Mouse (Mus musculus) hindbrain, postnatal 0 days (tissue): ENCODE measurements around the gene Aff4. TPM values are rescaled to one million over a fixed set of nuclear protein-coding genes. Genes with fewer than 3 reads are reported as not detected.

Source experiments
- ATAC-seq: fragments of 200-750 bp; cut with Nextera tagmentation; 2 replicates; pipeline ENCODE4 v1.8.0; 2017; ENCODE audit warnings: mild to moderate bottlenecking, moderate TSS enrichment, moderate library complexity
- DNase-seq: peaks from one replicate; pipeline ENCODE4 v3.0.0-alpha.2; 2015; ENCODE audit warnings: low spot score
- H3K27ac ChIP-seq: fragments of 300-500 bp; sonication (generic); 2 replicates; pipeline ENCODE4 v1.5.1; 2014; ENCODE audit warnings: mild to moderate bottlenecking
- H3K27me3 ChIP-seq: fragments of 300-500 bp; sonication (generic); 2 replicates; pipeline ENCODE4 v1.6.1; 2014; ENCODE audit warnings: low read length, mixed read lengths; ENCODE audit not compliant: insufficient read depth
- H3K36me3 ChIP-seq: fragments of 300-500 bp; sonication (generic); 2 replicates; pipeline ENCODE4 v1.6.1; 2014; ENCODE audit warnings: low read length, mixed read lengths; ENCODE audit not compliant: insufficient read depth
- H3K4me1 ChIP-seq: fragments of 300-500 bp; sonication (generic); 2 replicates; pipeline ENCODE4 v1.6.1; 2014; ENCODE audit warnings: antibody characterized with exemption, low read length, mixed read lengths; ENCODE audit not compliant: insufficient read depth
- H3K4me2 ChIP-seq: fragments of 300-500 bp; sonication (generic); 2 replicates; pipeline ENCODE4 v1.6.1; 2014; ENCODE audit warnings: low read depth, mild to moderate bottlenecking, low read length, moderate library complexity, mixed read lengths
- H3K4me3 ChIP-seq: fragments of 300-500 bp; sonication (generic); 2 replicates; pipeline ENCODE4 v1.5.1; 2014; ENCODE audit warnings: low read length
- H3K9ac ChIP-seq: fragments of 300-500 bp; sonication (generic); replicated peaks from 2 replicates; pipeline ENCODE4 v1.6.1; 2014; ENCODE audit warnings: mild to moderate bottlenecking, low read length, moderate library complexity, mixed read lengths
- H3K9me3 ChIP-seq: fragments of 300-500 bp; sonication (generic); 2 replicates; pipeline ENCODE4 v1.6.1; 2016; ENCODE audit warnings: low read length, mixed read lengths
- CTCF ChIP-seq: IDR thresholded peaks from 2 replicates; pipeline ENCODE4 v1.5.1; 2016; ENCODE audit warnings: antibody characterized with exemption, control low read depth, low read depth
- WGBS: fragments of 180-500 bp; shearing (Covaris S2); extraction: QIAGEN DNeasy Blood & Tissue Kit; methylation state at CpG from one replicate; pipeline ENCODE4 v1.1.7; 2014; 5-methylcytosine and 5-hydroxymethylcytosine counted together
- microRNA-seq, 2 experiments: library from miRNA; unstranded; fragments of <30 nt; microRNA quantifications; one replicate each; pipeline ENCODE4; 2016
- polyA plus RNA-seq: library from polyadenylated mRNA; unstranded; fragments of >200 nt; fragmentation: Nextera tagmentation; extraction: Ambion mirVana; gene quantifications from 2 replicates; pipeline ENCODE4 v1.2.1, GENCODE M21; 2015
- total RNA-seq: library from RNA; depleted of rRNA; stranded (reverse); fragments of >200 nt; gene quantifications from 2 replicates; pipeline ENCODE4 v1.2.3, GENCODE M21; 2014; rRNA removed

Gene Aff4
- total and polyA plus RNA-seq, 2 experiments from 2014 or later: 91.0 to 111 TPM

DNA sequence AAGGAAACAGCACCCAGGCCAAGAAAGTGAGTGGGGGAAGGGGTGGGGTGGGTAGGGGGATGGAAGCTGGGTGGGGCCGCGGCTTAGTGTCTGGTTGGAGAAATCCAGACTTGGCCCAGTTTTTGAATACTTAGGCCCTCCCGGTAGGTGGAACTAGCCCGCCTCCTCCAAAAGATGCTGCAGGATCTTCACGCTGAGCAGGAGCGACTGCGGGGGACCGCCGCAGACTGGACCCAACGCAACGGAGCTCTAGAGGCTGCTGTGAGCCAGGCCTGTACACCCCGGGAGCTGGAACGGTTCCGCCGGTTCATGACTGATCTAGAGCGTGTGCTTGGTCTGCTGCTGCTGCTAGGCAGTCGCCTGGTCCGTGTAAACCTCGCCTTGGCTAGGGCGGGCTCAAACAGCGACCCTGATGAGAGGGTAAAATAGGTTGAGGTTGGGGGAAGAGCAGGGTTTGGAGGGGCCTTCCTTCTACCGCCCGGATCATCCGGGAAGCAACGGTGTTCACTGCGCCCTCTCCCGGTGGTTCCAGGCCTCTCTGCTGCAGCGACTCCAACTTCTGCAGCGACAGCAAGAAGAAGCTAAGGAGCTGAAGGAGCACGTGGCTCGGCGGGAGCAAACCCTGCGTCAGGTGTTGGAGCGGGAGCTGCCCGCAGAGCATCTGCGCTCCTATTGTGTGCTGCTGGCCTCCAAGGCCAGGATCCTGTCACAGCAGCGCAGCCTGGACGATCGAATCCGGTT, 115.8 kb downstream of the Aff4 start:
- no peak overlapping the region for H3K27ac ChIP-seq
- H3K4me1 ChIP-seq: peaks cover 8% of the 10 kb centered on the region
- peak; percentile 91 for DNase-seq
- H3K36me3 ChIP-seq: no peaks in the 10 kb centered on the region
- peak overlapping the region; percentile 50 for H3K9ac ChIP-seq
- peaks cover 28% of the 10 kb centered on the region for H3K27me3 ChIP-seq
- no peaks in the 10 kb centered on the region for H3K9me3 ChIP-seq
- 6% methylated on average over 40 of the region's 40 CpGs for WGBS
- peak overlapping the region; percentile 36 for H3K4me3 ChIP-seq
- H3K4me2 ChIP-seq: peak overlapping the region; percentile 61
- ATAC-seq: peak; percentile 67
- TF ChIP-seq CTCF: peak; percentile 91

DNA sequence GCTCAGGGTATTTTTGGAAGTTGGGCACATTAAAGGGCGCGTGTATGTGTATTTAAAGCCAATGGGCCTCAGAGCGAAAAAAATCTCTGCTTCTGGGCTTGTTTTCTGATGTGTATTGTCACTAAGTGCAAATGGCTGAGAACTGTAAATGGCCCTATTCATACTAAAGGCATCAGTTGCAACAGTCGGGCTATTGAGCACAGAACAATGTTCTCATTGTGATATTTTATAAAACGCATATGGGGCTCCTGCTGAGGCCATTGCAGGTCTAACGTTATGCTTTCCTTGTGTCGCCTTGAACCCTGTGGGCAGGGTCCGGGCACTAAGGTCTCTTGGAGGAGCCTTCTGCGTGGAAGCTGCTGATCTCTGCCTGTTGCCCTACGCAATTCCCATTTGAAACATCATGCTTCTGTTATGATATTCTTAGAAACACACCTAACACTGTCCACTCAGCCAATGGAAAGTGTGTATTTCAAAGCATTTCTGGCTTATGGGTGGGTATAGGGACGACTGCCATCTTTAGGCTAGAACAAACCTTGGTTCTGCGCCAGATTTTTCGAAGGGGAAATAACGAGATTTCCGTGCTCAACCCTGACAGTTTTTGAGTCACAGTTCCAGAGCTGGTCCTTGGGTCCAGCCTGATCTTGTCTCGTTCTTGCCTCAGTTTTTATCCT, 118.8 kb downstream of the Aff4 start:
- no peak for TF ChIP-seq CTCF
- Histone ChIP-seq H3K9me3 (no peaks in the 10 kb centered on the region), H3K4me3 (no peak overlapping the region; the same call in 1 of the 2 replicates), H3K4me2 (peak overlapping the region; percentile 60; the same call in 1 of the 2 replicates), H3K27ac (peak overlapping the region; percentile 3; the same call in 1 of the 2 replicates), H3K9ac (no peak overlapping the region), H3K4me1 (peaks cover 8% of the 10 kb centered on the region), H3K36me3 (no peaks in the 10 kb centered on the region), H3K27me3 (peaks cover 13% of the 10 kb centered on the region)
- DNase-seq: no peak
- WGBS: 22% methylated on average over 16 of the region's 16 CpGs
- ATAC-seq: no peak

DNA sequence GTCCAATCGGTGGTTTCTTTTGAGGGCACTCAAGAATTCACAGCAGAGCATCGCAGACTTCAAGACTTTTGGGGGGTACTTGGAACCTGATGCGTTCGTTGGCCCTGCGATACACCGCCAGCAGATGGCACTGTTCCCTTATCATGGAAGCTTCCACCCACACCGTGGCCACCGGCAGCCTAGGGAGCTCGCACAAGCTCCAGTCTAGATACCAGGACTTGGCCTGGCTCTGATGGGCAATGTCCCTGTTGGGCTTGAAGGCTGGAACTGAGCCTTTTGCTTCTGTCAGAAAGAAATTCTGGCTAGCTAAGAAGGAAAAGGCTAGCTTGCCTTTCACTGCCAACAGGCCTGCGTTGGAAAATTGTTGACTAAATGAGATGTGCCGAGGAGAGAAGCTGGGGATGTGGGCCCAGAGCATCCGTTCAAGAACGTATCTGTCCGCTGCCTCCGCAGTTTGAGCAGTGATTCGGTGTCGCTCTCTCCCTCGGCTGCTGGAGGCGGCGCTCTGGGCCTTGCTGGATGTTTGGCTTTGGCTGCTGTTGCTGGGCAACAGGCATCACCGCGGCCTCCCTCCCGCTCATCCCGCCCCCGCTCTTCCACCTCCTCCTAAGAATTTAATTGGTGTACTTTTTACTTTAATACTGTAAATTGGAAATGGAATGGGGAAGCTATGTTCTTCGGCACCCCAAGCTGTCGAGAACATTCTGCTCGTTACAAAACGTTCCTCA, 119.5 kb downstream of the Aff4 start, which contains the start of gene Gm9837:
TSS of gene Gm9837 (minus strand) at position 512 of the 728 bp plus-strand sequence.
- H3K27me3 ChIP-seq: peaks cover 6% of the 10 kb centered on the region; the same call in 1 of the 2 replicates
- peak; percentile 95 for DNase-seq
- 2% methylated on average over 29 of the region's 29 CpGs for WGBS
- H3K27ac ChIP-seq: peak within 1 kb of the TSS; percentile 76
- no peaks in the 10 kb centered on the region for H3K9me3 ChIP-seq
- H3K4me3 ChIP-seq: peak within 1 kb of the TSS; percentile 28
- peaks cover 8% of the 10 kb centered on the region for H3K4me1 ChIP-seq
- peak within 1 kb of the TSS; percentile 33 for H3K9ac ChIP-seq
- TF ChIP-seq CTCF: peak; percentile 92
- ATAC-seq: peak; percentile 85
- H3K36me3 ChIP-seq: no peaks in the 10 kb centered on the region
- peak within 1 kb of the TSS; percentile 60 for H3K4me2 ChIP-seq

Small RNA genes within 50 kb of the gene (microRNA-seq; reads per million reads assigned to microRNA genes)
- gene Mir6920: 0 to 0.35 reads per million in 2 experiments

Other genes with a start within 250 kb of the Aff4 start
- 79.4 and 92.9 TPM in 2 replicates for gene Hspa4, start 50.4 kb upstream of the Aff4 start, total RNA-seq
- gene Hspa4, start 50.4 kb upstream of the Aff4 start, polyA plus RNA-seq: 50.8 and 54.2 TPM in 2 replicates
- 0.89 TPM in 1 of 2 replicates, not detected in the other for gene Zcchc10, start 26.2 kb upstream of the Aff4 start, total RNA-seq
- 13.6 and 14.9 TPM in 2 replicates for gene Zcchc10, start 26.2 kb upstream of the Aff4 start, polyA plus RNA-seq
- gene Leap2, start 72.3 kb downstream of the Aff4 start, total RNA-seq: not detected in 2 replicates
- not detected in 2 replicates for gene Leap2, start 72.3 kb downstream of the Aff4 start, polyA plus RNA-seq
- 20.4 and 38.9 TPM in 2 replicates for gene Uqcrq, start 80.0 kb downstream of the Aff4 start, total RNA-seq
- gene Uqcrq, start 80.0 kb downstream of the Aff4 start, polyA plus RNA-seq: 1,041 and 1,049 TPM in 2 replicates
- gene Gdf9, start 80.2 kb downstream of the Aff4 start, total RNA-seq: 0.11 and 2.1 TPM in 2 replicates
- gene Gdf9, start 80.2 kb downstream of the Aff4 start, polyA plus RNA-seq: 1.5 and 1.6 TPM in 2 replicates
- gene Gm10447, start 106.3 kb downstream of the Aff4 start, total RNA-seq: not detected in 2 replicates
- gene Gm10447, start 106.3 kb downstream of the Aff4 start, polyA plus RNA-seq: 0.10 TPM in 1 of 2 replicates, not detected in the other
- 6.2 and 7.1 TPM in 2 replicates for gene Shroom1, start 106.4 kb downstream of the Aff4 start, total RNA-seq
- gene Shroom1, start 106.4 kb downstream of the Aff4 start, polyA plus RNA-seq: 2.4 and 2.9 TPM in 2 replicates
- gene Gm9837, start 119.6 kb downstream of the Aff4 start, total RNA-seq: not detected in 2 replicates
- not detected in 2 replicates for gene Gm9837, start 119.6 kb downstream of the Aff4 start, polyA plus RNA-seq
- gene Gm9945, start 129.3 kb downstream of the Aff4 start, total RNA-seq: not detected in 2 replicates
- 0.39 and 0.53 TPM in 2 replicates for gene Gm9945, start 129.3 kb downstream of the Aff4 start, polyA plus RNA-seq
- gene Sowaha, start 129.4 kb downstream of the Aff4 start, total RNA-seq: 8.7 and 10.6 TPM in 2 replicates
- gene Sowaha, start 129.4 kb downstream of the Aff4 start, polyA plus RNA-seq: 4.1 and 4.2 TPM in 2 replicates
- gene Sept8, start 168.4 kb downstream of the Aff4 start, total RNA-seq: 55.3 and 56.6 TPM in 2 replicates
- gene Sept8, start 168.4 kb downstream of the Aff4 start, polyA plus RNA-seq: 19.1 and 20.9 TPM in 2 replicates
- 73.7 and 82.9 TPM in 2 replicates for gene Kif3a, start 216.5 kb downstream of the Aff4 start, total RNA-seq
- gene Kif3a, start 216.5 kb downstream of the Aff4 start, polyA plus RNA-seq: 332 and 344 TPM in 2 replicates